Mouse (Mus musculus) CH12.LX (cell line): ENCODE results near the gene Ctrl. TPM values are rescaled to one million over a fixed set of nuclear protein-coding genes. Genes with fewer than 3 reads are reported as not detected.

ENCODE experiments used
- DNase-seq: peaks from one replicate; pipeline ENCODE4 v3.0.0-alpha.2; 2013; ENCODE audit errors: extremely low read depth
- H3K27ac ChIP-seq: 2 replicates; pipeline ENCODE4 v1.5.1; 2012; ENCODE audit warnings: low read depth, mild to moderate bottlenecking, control low read depth, moderate library complexity; ENCODE audit not compliant: insufficient read depth
- H3K27me3 ChIP-seq: replicated peaks from 2 replicates; pipeline ENCODE3; 2012; ENCODE audit warnings: inconsistent platforms
- H3K36me3 ChIP-seq, 2 experiments: replicated peaks in 1 of 2; 2 replicates each; pipeline versions ENCODE3 to v1.6.1; 2012; ENCODE audit warnings: inconsistent platforms in 1 of 2, low read length in 1 of 2, mild to moderate bottlenecking in 1 of 2, mixed read lengths in 1 of 2, moderate library complexity in 1 of 2; ENCODE audit not compliant: control insufficient read depth in 1 of 2, insufficient read depth in 1 of 2
- H3K4me1 ChIP-seq, 2 experiments: 2 replicates each; pipeline ENCODE4 v1.6.1; 2012; ENCODE audit warnings: inconsistent platforms in 1 of 2, moderate library complexity in 1 of 2; ENCODE audit not compliant: insufficient read depth in 2 of 2, control insufficient read depth in 1 of 2
- H3K4me2 ChIP-seq: 2 replicates; pipeline ENCODE4 v1.6.1; 2012; ENCODE audit warnings: low read depth, mild to moderate bottlenecking, control low read depth; ENCODE audit not compliant: poor library complexity, insufficient read depth, severe bottlenecking
- H3K4me3 ChIP-seq, 3 experiments: fragments of 150-350 bp in 1 of 3; sonication (generic) in 1 of 3; replicated peaks in 1 of 3; 2 replicates each; pipeline versions ENCODE3 to v1.5.1; 2011 to 2012; ENCODE audit warnings: low read depth in 2 of 3, low read length in 2 of 3, mild to moderate bottlenecking in 2 of 3, moderate library complexity in 2 of 3, control low read depth in 1 of 3, improper control_type of control experiment in 1 of 3, inconsistent platforms in 1 of 3, mixed read lengths in 1 of 3; ENCODE audit not compliant: poor library complexity in 1 of 3
- H3K79me2 ChIP-seq: replicated peaks from 2 replicates; pipeline ENCODE4 v1.6.1; 2012; ENCODE audit warnings: mild to moderate bottlenecking, moderate library complexity; ENCODE audit not compliant: control insufficient read depth, poor library complexity, insufficient read depth, severe bottlenecking; ENCODE audit errors: extremely low read depth
- H3K9ac ChIP-seq: 2 replicates; pipeline ENCODE4 v1.6.1; 2012; ENCODE audit warnings: low read depth, mild to moderate bottlenecking, control low read depth, moderate library complexity; ENCODE audit not compliant: insufficient read depth
- H3K9me3 ChIP-seq: replicated peaks from 2 replicates; pipeline ENCODE3; 2012; ENCODE audit warnings: low read length, inconsistent platforms, mixed read lengths
- BHLHE40 ChIP-seq: IDR thresholded peaks from 2 replicates; pipeline ENCODE4 v1.6.1; 2011; ENCODE audit warnings: mild to moderate bottlenecking, low read depth, low read length, improper control_type of control experiment
- CHD1 ChIP-seq: IDR thresholded peaks from 2 replicates; pipeline ENCODE4 v1.6.1; 2012; ENCODE audit warnings: low read depth, low read length, improper control_type of control experiment, inconsistent platforms
- CHD2 ChIP-seq: IDR thresholded peaks from 2 replicates; pipeline ENCODE4 v1.6.1; 2011; ENCODE audit warnings: low read length, improper control_type of control experiment
- CTCF ChIP-seq, 2 experiments: IDR thresholded peaks in 1 of 2; conservative IDR thresholded peaks in 1 of 2; 2 replicates each; pipeline ENCODE4 v1.5.1; 2011 to 2012; ENCODE audit warnings: low read depth in 2 of 2, low read length in 2 of 2, improper control_type of control experiment in 1 of 2, inconsistent platforms in 1 of 2, mild to moderate bottlenecking in 1 of 2, moderate library complexity in 1 of 2
- E2F4 ChIP-seq: IDR thresholded peaks from 2 replicates; pipeline ENCODE4 v1.6.1; 2011; ENCODE audit warnings: low read depth, low read length, improper control_type of control experiment; ENCODE audit not compliant: insufficient replicate concordance
- ELF1 ChIP-seq: IDR thresholded peaks from 2 replicates; pipeline ENCODE4 v1.6.1; 2014; ENCODE audit warnings: low read depth, mild to moderate bottlenecking, inconsistent platforms, low read length, improper control_type of control experiment
- EP300 ChIP-seq: IDR thresholded peaks from 2 replicates; pipeline ENCODE4 v1.6.1; 2011; ENCODE audit warnings: low read length, improper control_type of control experiment
- ETS1 ChIP-seq: conservative IDR thresholded peaks from 2 replicates; pipeline ENCODE4 v1.6.1; 2012; ENCODE audit warnings: low read depth, mild to moderate bottlenecking, inconsistent platforms, low read length, improper control_type of control experiment, moderate library complexity
- GABPA ChIP-seq: IDR thresholded peaks from 2 replicates; pipeline ENCODE4 v1.6.1; 2012; ENCODE audit warnings: low read depth, low read length, improper control_type of control experiment, inconsistent platforms; ENCODE audit not compliant: insufficient replicate concordance
- HCFC1 ChIP-seq: IDR thresholded peaks from 2 replicates; pipeline ENCODE4 v1.6.1; 2012; ENCODE audit warnings: low read depth, mild to moderate bottlenecking, inconsistent platforms, low read length, improper control_type of control experiment
- IRF4 ChIP-seq: IDR thresholded peaks from 2 replicates; pipeline ENCODE4 v1.6.1; 2014; ENCODE audit warnings: low read depth, mild to moderate bottlenecking, inconsistent platforms, low read length, improper control_type of control experiment
- JUN ChIP-seq: IDR thresholded peaks from 2 replicates; pipeline ENCODE4 v1.6.1; 2011; ENCODE audit warnings: low read depth, mild to moderate bottlenecking, low read length, improper control_type of control experiment, moderate library complexity; ENCODE audit not compliant: insufficient read depth
- JUND ChIP-seq: conservative IDR thresholded peaks from 2 replicates; pipeline ENCODE4 v1.6.1; 2011; ENCODE audit warnings: low read depth, low read length, improper control_type of control experiment
- KAT2A ChIP-seq: IDR thresholded peaks from 2 replicates; pipeline ENCODE4 v1.6.1; 2012; ENCODE audit warnings: low read length, improper control_type of control experiment, inconsistent platforms; ENCODE audit not compliant: insufficient replicate concordance
- MAFK ChIP-seq: IDR thresholded peaks from 2 replicates; pipeline ENCODE4 v1.6.1; 2011; ENCODE audit warnings: low read length, improper control_type of control experiment; ENCODE audit not compliant: insufficient replicate concordance
- MAX ChIP-seq: IDR thresholded peaks from 2 replicates; pipeline ENCODE4 v1.6.1; 2011; ENCODE audit warnings: low read length, improper control_type of control experiment
- MAZ ChIP-seq: IDR thresholded peaks from 2 replicates; pipeline ENCODE4 v1.6.1; 2012; ENCODE audit warnings: low read depth, mild to moderate bottlenecking, inconsistent platforms, low read length, improper control_type of control experiment, moderate library complexity
- MEF2A ChIP-seq: IDR thresholded peaks from 2 replicates; pipeline ENCODE4 v1.6.1; 2014; ENCODE audit warnings: low read depth, mild to moderate bottlenecking, inconsistent platforms, low read length, improper control_type of control experiment, borderline replicate concordance
- MXI1 ChIP-seq: IDR thresholded peaks from 2 replicates; pipeline ENCODE4 v1.6.1; 2011; ENCODE audit warnings: mild to moderate bottlenecking, low read depth, low read length, improper control_type of control experiment
- MYC ChIP-seq: IDR thresholded peaks from 2 replicates; pipeline ENCODE4 v1.6.1; 2011; ENCODE audit warnings: low read depth, mild to moderate bottlenecking, improper control_type of control experiment, low read length
- NELFE ChIP-seq: IDR thresholded peaks from 2 replicates; pipeline ENCODE4 v1.6.1; 2011; ENCODE audit warnings: low read depth, low read length, improper control_type of control experiment
- NRF1 ChIP-seq: IDR thresholded peaks from 2 replicates; pipeline ENCODE4 v1.6.1; 2014; ENCODE audit warnings: low read depth, mild to moderate bottlenecking, inconsistent platforms, low read length, improper control_type of control experiment, moderate library complexity
- PAX5 ChIP-seq: IDR thresholded peaks from 2 replicates; pipeline ENCODE4 v1.6.1; 2012; ENCODE audit warnings: low read length, inconsistent platforms, mixed read lengths
- POLR2A ChIP-seq: IDR thresholded peaks from 2 replicates; pipeline ENCODE4 v1.6.1; 2011; ENCODE audit warnings: low read depth, mild to moderate bottlenecking, improper control_type of control experiment, low read length
- POLR2AphosphoS2 ChIP-seq: IDR thresholded peaks from 2 replicates; pipeline ENCODE4 v1.6.1; 2011; ENCODE audit warnings: low read depth, low read length, improper control_type of control experiment
- RAD21 ChIP-seq: IDR thresholded peaks from 2 replicates; pipeline ENCODE4 v1.6.1; 2011; ENCODE audit warnings: low read depth, mild to moderate bottlenecking, low read length, improper control_type of control experiment, moderate library complexity
- RCOR1 ChIP-seq: conservative IDR thresholded peaks from 2 replicates; pipeline ENCODE4 v1.6.1; 2012; ENCODE audit warnings: low read depth, mild to moderate bottlenecking, inconsistent platforms, low read length, improper control_type of control experiment
- SIN3A ChIP-seq: IDR thresholded peaks from 2 replicates; pipeline ENCODE4 v1.6.1; 2012; ENCODE audit warnings: low read length, improper control_type of control experiment, inconsistent platforms
- SMC3 ChIP-seq: IDR thresholded peaks from 2 replicates; pipeline ENCODE4 v1.6.1; 2011; ENCODE audit warnings: low read depth, low read length, improper control_type of control experiment
- TBP ChIP-seq: conservative IDR thresholded peaks from 2 replicates; pipeline ENCODE4 v1.6.1; 2011; ENCODE audit warnings: low read depth, low read length, improper control_type of control experiment
- TCF12 ChIP-seq: IDR thresholded peaks from 2 replicates; pipeline ENCODE4 v1.6.1; 2014; ENCODE audit warnings: low read depth, mild to moderate bottlenecking, inconsistent platforms, low read length, improper control_type of control experiment
- UBTF ChIP-seq: IDR thresholded peaks from 2 replicates; pipeline ENCODE4 v1.6.1; 2012; ENCODE audit warnings: low read depth, mild to moderate bottlenecking, inconsistent platforms, low read length, improper control_type of control experiment, moderate library complexity
- USF1 ChIP-seq: IDR thresholded peaks from 2 replicates; pipeline ENCODE4 v1.6.1; 2014; ENCODE audit warnings: low read depth, mild to moderate bottlenecking, inconsistent platforms, low read length, improper control_type of control experiment
- USF2 ChIP-seq: conservative IDR thresholded peaks from 2 replicates; pipeline ENCODE4 v1.6.1; 2011; ENCODE audit warnings: low read depth, low read length, improper control_type of control experiment
- ZC3H11A ChIP-seq: IDR thresholded peaks from 2 replicates; pipeline ENCODE4 v1.6.1; 2012; ENCODE audit warnings: low read depth, mild to moderate bottlenecking, inconsistent platforms, low read length, improper control_type of control experiment
- ZKSCAN1 ChIP-seq: IDR thresholded peaks from 2 replicates; pipeline ENCODE4 v1.6.1; 2012; ENCODE audit warnings: low read depth, inconsistent platforms, low read length, improper control_type of control experiment, borderline replicate concordance
- ZMIZ1 ChIP-seq: IDR thresholded peaks from 2 replicates; pipeline ENCODE4 v1.6.1; 2012; ENCODE audit warnings: low read depth, mild to moderate bottlenecking, inconsistent platforms, low read length, improper control_type of control experiment
- ZNF384 ChIP-seq: IDR thresholded peaks from 2 replicates; pipeline ENCODE4 v1.6.1; 2012; ENCODE audit warnings: low read depth, low read length, improper control_type of control experiment, inconsistent platforms
- dilution Hi-C: fragments of 300-500 bp; cut with MboI; formaldehyde crosslinking; loops from 2 replicates; pipeline ENCODE4 v1.14.3; 2020; ENCODE audit warnings: low sequenced_read_pairs; ENCODE audit not compliant: extremely low pct_unique_long_range_greater_than_20kb, extremely low pct_ligation_motif_present
- in situ Hi-C: fragments of 300-500 bp; cut with MboI; formaldehyde crosslinking; loops from 3 replicates; pipeline ENCODE4 v1.14.3; 2019; ENCODE audit warnings: low sequenced_read_pairs, low pct_ligation_motif_present, low pct_unique_long_range_greater_than_20kb, mixed read lengths
- polyA plus RNA-seq: library from polyadenylated mRNA; unstranded; fragments of >175 nt; gene quantifications from 2 replicates; pipeline ENCODE4 v1.2.1, GENCODE M21; 2012; ENCODE audit warnings: low read depth; ENCODE audit not compliant: insufficient read length
- total RNA-seq, 2 experiments: library from RNA; depleted of rRNA; stranded (reverse); fragments of 300-350 nt in 1 of 2; fragments of >200 nt in 1 of 2; gene quantifications; 2 replicates each; pipeline ENCODE4 v1.2.3; 2012 to 2014

The Ctrl gene
- total and polyA plus RNA-seq, 3 experiments = 1.3 to 5.3 (median 2.0) TPM

- DNase-seq = peak; percentile 75
- in situ Hi-C loops (no loop called here), dilution Hi-C loops (no loop called here)
- Histone ChIP-seq H3K4me1 (peaks cover 0 to 20% of the 10 kb centered on the region in 2 experiments; a peak in 2 of 4 replicates), H3K36me3 (peaks cover 23 to 75% of the 10 kb centered on the region in 2 experiments), H3K9ac (no peak overlapping the region), H3K79me2 (no peaks in the 10 kb centered on the region), H3K9me3 (no peaks in the 10 kb centered on the region), H3K27me3 (no peaks in the 10 kb centered on the region), H3K4me2 (no peak overlapping the region), H3K27ac (no peak overlapping the region), H3K4me3 (no peak overlapping the region)
- TF ChIP-seq NELFE = no peak
- no peak for TF ChIP-seq IRF4
- TF ChIP-seq ZNF384 = no peak
- no peak for TF ChIP-seq JUN
- no peak for TF ChIP-seq E2F4
- TF ChIP-seq CHD1 = no peak
- no peak for TF ChIP-seq MAX
- no peak for TF ChIP-seq USF1
- TF ChIP-seq ZKSCAN1 = no peak
- TF ChIP-seq JUND = no peak
- TF ChIP-seq PAX5 = no peak
- no peak for TF ChIP-seq UBTF
- peak; percentile 60; the same call in 1 of the 2 replicates for TF ChIP-seq ELF1
- no peak for TF ChIP-seq USF2
- TF ChIP-seq BHLHE40 = no peak
- TF ChIP-seq CHD2 = no peak
- no peak for TF ChIP-seq MXI1
- peak; percentile 53 for TF ChIP-seq ZC3H11A
- no peak for TF ChIP-seq ETS1
- no peak for TF ChIP-seq MYC
- TF ChIP-seq SMC3 = peak; percentile 93
- TF ChIP-seq CTCF (conservative IDR thresholded peaks at IDR 0.05 in 1 of 2, IDR thresholded peaks at IDR 0.05 in 1 of 2; ENCODE audit: low read depth in 2 of 2, low read length in 2 of 2) = peak; percentile 64 to 96
- TF ChIP-seq RAD21 = peak; percentile 85
- TF ChIP-seq POLR2AphosphoS2 = no peak
- TF ChIP-seq KAT2A = no peak
- no peak for TF ChIP-seq ZMIZ1
- TF ChIP-seq MAZ = peak; percentile 79; the same call in 1 of the 2 replicates
- no peak for TF ChIP-seq TCF12
- no peak for TF ChIP-seq POLR2A
- TF ChIP-seq HCFC1 = no peak
- peak; percentile 43; the same call in 1 of the 2 replicates for TF ChIP-seq MEF2A
- no peak for TF ChIP-seq EP300
- TF ChIP-seq NRF1 = no peak
- TF ChIP-seq SIN3A = no peak
- no peak for TF ChIP-seq TBP
- TF ChIP-seq MAFK = no peak
- no peak for TF ChIP-seq GABPA
- TF ChIP-seq RCOR1 = no peak
Measured at GRCm38 (mm10) chr8:105930602-105931001, 3.1 kb downstream of the Ctrl start.
